Mouse (Mus musculus) monocyte, adult 5-6 weeks (primary cell): ENCODE data around the gene Asap3. TPM values are rescaled to one million over a fixed set of nuclear protein-coding genes. Genes with fewer than 3 reads are reported as not detected.
A peak's percentile ranks its signal among the peaks of the same experiment; 100 is the strongest.

Source experiments
- ATAC-seq: fragments of 153-309, 156-312 bp; replicated peaks from 2 replicates; pipeline ENCODE4 v1.8.0; 2017; ENCODE audit warnings: mild to moderate bottlenecking; ENCODE audit not compliant: low TSS enrichment, insufficient number of reproducible peaks, severe bottlenecking, poor library complexity, low FRiP score
- total RNA-seq: library from RNA; stranded (forward); fragments of 200-1000, 200-491, 200-594 nt; gene quantifications from 3 replicates; pipeline ENCODE4 v1.2.3, GENCODE M21; 2017

Asap3 gene
- total RNA-seq, 1 experiment from 2014 or later: not detected

DNA sequence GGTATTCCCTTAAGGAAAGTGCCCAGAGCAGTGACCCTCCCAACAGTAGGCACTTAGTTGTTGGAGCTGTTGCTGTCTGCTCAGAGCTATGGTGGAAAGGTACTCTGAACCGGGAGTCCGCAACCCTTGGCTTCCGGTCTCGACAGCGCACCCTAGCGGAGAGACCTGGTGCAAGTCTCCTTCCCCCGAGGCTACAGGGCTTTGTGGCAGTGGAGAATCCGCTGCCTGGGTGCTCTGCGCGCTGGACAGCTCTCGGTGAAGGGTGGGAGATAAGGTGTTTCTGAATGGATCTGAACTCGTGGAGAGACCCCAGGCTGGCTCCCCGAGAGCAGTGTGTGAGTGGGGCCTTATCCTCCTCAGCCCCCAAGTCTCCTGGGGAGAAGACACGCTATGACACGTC is 26.2 kb upstream of the Asap3 start:
- peak; percentile 68 for ATAC-seq

DNA sequence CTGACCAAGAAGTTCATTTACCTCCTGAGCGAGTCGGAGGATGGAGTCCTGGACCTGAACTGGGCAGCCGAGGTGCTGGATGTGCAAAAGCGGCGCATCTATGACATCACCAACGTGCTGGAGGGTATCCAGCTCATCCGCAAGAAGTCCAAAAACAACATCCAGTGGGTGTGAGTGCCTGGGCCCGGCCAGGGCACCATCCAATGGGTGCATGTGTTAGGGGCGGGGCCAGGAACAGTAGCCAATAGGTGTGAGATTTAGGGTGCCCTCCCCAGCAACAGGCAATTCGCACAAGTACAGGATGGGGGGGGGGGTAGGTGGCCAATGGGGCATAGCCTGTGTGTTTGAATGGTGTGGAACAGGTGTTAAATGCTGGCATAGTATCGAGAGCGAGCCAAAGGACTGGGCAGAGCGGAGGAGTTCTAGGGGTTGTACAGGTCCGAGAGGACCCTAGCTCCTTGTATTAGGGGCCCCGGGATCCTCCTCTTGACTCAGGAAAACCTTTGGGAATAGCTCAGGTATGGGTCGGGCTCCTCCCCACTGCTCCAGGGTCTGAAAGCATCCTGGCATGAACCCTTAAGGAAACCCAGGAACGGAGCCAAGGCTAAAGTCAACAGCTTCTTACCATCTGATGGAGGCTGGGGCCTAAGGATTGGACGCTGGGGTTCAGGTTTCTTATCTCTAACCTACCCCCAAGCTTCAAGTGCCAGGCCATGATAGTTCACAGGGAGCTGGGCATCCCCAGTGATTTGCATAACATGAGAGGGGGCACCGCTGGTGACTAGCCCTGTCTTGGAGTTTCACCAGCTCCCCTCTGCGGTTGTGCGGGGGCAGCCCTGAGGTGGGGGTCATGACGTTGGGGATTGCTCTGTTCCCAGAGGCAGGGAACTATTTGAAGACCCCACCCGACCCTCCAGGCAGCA is 25.5 kb upstream of the Asap3 start:
- ATAC-seq: peak; percentile 36

DNA sequence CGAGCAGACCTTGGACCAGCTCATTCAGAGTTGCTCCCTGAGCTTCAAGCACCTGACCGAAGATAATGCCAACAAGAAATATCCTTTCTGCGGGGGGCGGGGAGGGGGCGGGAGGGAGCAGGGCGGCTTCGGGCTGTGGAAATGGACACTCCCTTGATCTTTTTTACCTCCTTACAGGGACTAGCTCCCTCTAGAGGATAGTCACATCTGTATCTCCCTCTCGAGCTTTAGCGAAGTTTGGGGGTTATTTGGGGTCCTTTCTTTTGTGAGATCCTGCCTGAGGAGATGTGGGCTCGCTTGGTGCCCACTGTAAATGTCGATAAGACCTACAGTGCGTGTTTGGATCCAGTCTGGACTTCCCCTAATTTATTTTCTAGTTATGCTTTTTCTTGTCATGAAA is 24.8 kb upstream of the Asap3 start:
- no peak for ATAC-seq

DNA sequence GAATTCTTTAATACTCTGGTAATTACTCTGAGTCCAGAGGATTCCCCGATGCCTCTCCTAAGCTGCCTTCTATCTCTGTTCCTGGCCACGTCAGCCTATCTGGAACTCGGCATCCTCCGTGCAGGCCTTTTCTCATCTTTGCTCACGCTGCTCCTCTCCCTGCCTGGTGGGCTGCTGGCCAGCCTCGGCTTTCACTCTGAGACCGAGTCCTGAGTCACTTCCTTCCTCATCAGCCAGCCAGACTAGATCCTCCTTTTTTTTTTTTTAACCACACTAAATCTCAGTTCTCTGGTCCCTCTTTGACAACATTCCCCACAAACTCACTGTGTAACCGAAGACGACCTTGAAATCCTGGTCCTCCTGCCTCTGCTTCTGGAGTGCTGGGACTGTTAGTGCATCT is 20.8 kb upstream of the Asap3 start:
- ATAC-seq: peak; percentile 69

DNA sequence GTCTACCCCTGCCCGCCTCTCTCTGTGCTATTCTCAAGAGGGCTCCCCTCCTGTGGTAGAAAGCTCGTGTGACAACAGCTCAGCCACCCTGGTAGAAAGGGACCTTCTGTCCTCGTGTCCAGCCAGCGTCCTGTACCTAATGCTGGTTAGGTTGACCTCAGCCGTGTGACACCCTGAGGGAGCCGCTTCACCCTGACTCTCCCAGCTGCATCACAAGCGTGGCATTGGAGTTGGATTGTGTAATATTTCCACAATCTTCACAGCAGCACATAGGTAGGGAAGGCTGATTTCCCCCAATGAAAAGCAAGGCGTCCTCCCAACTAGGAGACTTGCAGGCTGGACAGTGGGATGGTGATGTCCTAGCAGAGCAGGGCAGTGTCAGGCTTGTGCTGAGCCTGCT is 19.9 kb upstream of the Asap3 start:
- no peak for ATAC-seq

DNA sequence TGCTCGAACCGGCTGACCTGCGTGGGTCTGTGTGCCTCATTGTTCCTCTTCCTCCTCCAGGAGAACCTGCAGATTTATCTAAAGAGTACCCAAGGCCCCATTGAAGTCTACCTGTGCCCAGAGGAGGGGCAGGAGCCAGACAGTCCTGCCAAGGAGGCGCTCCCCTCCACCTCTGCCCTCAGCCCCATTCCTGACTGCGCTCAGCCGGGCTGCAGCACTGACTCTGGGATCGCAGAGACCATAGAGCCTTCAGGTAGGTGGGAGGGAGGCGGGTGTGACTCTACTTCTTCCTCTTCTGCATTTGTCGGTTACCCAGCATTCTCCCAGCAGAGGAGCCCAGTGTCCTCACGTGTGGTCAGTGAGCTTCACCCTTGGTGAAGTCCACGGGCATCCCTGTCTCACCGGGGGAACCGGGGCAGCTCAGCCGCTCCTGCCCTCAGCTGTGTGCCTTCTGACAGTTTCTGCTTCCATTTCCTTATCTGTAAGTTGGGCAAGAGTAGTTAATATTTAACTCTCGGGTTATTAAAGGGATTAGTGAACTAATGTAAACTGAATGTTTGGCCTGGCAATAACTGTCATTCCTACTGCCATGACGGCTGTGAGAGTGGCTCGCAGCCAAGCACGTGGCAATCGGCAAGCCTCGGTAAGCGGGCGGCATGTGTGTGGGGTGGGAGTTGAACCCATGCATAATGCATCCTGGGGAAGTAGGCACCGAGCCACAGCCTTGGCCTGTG is 19.3 kb upstream of the Asap3 start:
- peak; percentile 55 for ATAC-seq

DNA sequence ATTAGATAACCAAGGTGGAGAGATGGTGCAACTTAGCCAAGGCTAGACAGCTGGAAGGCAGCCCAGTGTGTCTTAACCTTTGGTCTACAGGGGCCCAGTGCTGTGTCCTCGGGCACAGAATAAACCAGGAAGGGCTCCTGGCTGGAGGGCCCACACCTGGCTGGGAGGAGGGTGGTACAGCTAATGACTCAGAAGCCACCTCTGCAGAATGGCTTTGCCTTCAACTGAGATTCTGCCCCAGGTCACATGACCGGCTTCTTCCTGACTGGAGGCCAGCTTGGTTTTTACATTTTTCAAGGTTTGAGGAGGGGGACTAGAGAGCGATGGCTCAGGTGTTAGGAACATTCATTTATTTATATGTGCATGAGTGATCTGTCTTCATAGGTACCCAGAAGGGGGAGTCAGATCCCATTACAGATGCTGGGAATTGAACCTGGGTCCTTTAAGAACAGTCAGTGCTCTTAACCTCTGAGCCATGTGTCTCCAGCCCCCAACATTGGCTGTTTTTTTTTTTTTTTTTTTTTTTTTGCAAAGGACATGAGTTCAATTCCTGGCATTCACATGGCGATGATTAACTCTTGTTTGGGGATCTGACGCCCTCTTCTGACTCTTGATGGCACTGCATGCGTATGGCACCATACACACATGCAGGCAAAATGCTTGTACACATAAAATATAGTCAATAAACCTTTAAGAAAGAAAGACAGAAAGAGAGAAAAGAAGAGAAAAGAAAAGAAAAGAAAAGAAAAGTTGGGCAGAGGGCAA is 17.0 kb upstream of the Asap3 start:
- no peak for ATAC-seq

DNA sequence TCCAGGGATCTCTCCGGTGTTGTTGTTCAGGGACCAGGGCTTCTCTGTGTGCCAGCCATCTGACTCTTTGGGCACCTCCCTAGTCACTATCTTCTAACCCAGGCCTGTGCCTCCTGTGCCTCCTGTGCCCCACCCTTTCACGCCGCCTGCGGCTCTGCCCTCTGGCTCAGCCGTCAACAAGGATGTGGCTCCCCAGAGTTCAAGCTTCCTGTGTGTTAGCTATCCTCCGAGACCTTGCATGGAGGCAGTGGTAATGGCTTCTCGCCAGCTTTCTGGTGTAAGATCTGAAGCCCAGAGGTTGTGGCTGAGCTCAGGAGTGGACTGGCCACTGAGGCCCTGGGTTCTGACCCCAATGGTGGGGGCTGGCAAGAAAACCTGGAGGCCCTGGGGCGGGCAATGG is 16.3 kb upstream of the Asap3 start:
- no peak for ATAC-seq

DNA sequence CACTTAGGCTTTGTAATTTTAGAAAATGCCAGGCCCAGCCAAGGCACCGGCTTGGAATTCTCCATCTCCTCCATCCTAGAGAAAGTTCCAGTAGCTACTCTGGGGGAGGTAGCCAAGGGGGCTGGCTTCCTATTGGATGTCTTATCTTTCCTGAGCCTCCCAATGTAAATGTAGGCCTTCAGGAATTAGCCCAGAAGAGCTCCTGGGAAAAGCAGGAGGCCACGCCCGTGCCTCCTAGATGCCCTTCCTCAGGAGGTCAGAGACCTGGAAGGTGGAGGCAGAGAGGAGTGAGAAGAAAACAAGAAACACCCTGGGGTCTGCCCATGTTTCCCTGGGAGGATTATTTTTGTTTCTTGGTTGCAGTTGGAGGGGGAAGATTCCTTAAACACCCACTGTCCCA is 12.6 kb upstream of the Asap3 start:
- ATAC-seq: no peak

DNA sequence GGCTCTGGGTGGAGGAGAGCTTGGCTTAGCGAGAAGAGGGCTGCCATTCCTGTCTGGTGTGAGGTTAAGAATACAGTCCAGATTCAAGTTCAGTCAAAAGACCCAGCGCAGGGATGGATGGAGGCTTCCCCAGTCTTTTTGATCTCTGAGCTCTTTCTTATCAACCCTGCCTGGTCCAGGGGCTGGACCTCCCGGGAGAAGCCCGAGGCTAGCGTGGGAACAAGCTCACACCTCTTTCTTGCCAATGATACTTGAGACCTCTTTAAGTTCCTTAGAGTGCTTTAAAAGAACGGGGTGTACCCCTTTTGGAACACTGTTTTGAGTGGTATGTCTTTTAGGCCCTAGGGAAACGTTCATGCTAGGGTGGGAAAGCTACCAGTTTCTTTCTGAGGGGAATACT is 11.1 kb upstream of the Asap3 start:
- ATAC-seq: no peak

DNA sequence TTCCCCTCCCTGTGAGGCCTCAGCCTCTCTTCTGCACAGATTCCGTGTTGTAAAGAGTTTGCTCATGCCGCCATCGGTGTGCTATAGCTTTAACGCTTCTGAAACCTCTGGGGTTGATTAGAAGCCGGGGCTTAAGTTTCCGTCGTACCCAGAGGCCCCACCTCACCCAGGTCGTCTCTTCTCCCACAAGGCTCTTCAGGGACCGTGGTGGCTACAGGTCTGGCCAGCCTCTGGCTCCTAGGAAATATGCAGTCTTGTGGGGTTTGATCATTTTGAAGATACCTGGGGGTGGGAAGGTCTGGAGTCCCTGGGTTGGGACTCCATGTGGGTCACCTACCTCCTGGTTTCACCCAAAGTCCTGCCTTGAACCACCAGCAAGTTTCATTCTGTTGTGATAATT is 10.5 kb upstream of the Asap3 start:
- no peak for ATAC-seq

DNA sequence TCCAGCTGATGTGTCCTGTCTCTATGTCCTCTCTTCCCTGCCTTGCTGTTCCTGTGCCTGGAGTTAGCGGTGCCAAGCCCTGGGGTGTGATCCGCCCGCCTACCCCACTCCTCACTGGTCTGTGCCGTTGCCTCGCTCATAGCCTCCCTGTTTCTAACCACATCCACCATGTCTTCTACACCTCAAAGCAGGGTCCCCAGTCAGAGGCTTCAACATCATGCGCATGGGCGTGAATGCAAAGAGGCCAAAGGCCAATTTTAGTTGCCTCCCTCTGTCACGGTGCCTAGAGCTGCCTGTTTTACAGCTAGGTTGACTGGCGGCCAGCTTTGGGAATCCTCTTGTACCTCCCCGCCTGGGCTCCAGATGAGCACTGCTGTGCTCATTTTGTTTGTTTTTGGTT is 10.0 kb upstream of the Asap3 start:
- ATAC-seq: no peak

DNA sequence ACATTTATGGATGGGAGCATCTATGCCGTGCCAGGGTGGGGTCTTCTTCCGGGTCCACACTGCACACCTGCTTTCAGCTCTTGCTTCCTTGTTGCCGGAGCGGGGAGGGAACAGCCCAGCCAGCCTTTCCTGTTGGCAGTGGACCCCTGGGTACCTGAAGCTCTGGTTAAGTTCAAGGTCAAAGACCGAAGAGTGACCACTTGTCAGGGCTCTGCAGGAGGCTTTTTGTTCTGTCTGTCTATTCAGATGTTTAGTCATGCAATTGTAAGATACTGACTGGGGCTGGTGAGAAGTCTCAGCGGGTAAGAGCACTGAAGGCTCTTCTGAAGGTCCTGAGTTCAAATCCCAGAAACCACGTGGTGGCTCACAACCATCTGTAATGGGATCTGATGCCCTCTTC is 7.3 kb upstream of the Asap3 start:
- no peak for ATAC-seq

DNA sequence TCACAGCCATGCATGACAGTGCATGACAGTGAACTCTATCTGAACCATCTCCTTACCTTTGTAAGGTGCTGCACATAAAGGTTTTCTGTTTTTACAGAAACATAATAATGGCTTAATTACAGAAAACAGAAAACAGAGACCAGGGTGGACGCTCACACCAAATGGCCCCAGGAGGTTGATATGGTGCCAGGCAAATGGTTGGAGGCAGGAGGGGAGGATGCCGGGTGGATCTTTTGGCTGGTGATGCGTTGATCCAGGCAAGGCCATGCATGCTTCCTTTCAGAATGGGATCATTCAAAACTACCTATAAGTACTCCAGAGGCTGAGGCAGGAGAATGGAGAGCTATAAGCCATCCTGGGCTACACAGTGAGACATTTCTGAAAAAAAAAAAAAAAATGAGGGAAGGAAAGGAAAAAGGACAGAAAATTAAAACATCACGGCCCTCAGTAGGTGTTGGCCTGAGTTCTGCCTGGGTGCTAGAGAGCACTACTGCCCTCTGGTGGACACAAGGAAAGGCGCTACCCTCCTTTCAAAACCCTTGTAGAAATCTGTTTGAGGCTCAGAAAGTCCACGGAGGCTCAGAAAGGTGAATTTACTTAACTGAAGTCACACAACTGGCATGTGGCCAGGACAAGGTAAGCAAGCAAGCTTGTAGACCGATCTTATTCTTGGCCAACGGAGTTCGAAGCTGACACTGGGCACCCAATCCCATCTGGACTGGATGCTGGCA is 6.4 kb upstream of the Asap3 start:
- peak; percentile 80 for ATAC-seq

DNA sequence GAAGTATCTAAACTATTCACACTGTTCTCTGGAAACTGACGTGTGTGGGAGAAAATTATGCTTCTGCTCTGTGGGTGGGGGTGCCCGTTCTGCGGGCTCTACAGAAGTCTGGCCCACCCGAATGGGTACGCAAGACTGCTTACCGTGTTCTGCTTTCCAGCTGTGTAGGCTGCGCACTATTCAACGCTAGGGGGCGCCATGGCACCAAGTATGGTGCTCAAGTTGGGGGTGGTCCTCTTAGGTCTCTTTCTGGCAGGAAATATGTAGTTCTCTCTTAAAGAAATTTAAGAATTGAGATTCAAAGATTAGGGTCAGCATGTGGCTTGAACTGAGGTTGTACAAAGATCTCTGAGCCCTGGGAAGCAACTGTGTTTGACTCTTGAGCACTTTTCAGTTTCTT is 3.7 kb upstream of the Asap3 start:
- no peak for ATAC-seq

DNA sequence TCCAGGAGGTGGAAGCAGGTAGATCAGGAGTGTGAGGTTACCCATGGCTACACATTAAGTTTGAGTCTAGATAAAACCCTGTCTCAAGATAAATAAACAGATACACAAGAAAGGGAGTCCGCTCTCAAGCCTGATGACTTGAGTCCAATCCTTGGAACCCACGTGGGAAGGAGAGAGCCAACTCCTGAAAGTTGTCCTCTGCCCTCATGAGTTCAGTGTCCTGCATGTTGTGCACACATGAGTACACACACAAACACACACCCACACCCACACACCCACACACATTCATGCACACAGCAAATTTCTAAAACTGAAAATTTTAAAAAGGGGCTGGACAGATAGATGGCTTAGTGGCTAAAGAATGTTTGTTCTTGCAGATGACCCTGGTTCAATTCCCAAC is 1.4 kb upstream of the Asap3 start:
- no peak for ATAC-seq

DNA sequence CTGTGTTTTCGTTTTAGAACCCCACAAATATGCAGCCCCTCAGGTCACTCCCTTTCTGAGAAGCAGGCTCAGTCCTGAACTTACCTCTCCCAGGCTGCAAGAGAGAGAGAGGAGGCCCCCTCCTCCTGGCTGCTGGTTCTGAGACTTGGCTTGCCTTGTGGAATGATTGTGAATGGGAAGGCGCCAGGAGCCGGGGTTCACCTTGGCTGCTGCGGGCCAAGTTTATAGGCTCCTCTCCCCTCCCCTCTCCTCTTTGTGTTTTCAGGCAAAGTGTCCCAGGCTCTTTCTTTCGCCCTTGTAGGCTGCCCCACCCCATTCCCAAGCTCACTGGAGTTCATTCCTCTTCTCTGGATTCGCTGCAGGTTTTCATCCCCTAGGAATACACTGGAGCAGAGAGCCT is 778 bp downstream of the Asap3 start:
- no peak for ATAC-seq

DNA sequence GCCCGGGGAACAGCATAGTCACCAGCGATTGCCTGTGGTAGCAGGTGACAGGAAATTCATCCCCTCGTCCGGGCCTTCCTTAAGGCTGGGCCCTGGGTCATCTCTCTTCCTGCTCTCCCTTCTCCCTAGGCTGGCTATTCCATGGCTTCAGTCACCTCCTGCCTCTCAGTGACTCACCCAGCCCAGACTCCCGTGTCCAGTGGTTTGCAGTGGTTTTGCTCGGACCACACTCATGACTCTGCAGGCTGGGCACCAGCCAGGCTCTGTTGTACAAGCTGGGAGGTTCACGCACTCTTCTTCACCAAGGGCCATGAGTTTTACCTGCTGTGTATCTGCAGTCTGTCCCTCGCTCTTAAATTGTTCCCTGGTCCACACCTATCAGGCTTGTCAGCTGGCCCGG is 4.8 kb downstream of the Asap3 start:
- ATAC-seq: no peak

DNA sequence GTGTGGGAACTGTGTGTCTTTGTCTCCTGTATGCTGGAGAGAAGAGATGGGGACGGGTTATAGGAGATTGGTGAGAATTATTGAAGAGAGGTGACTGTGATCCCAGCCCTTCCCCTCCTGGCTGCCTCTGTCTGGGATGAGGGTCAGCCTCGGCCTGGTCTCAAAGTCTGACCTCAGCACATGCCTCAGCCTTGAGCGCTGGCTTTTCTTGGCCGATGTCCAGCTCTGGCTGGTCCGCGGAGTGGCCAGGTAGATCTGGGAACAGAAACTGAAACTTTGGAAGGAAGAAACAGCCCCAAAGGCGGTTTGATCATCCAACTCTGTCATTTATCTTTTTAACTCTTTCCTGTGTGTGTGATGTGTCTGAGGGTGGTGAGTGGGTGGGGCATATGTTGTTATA is 7.5 kb downstream of the Asap3 start:
- no peak for ATAC-seq
